Mouse (Mus musculus) embryonic fibroblast, embryonic 13.5 days (primary cell): Measurements from ENCODE around the gene Platr17.

Source experiments
- CTCF ChIP-seq: IDR thresholded peaks from 2 replicates; pipeline ENCODE4 v1.5.1; 2011; ENCODE audit warnings: mild to moderate bottlenecking, control low read depth, low read length, moderate library complexity, borderline replicate concordance; ENCODE audit not compliant: insufficient read depth
- POLR2A ChIP-seq: IDR thresholded peaks from 2 replicates; pipeline ENCODE4 v1.6.1; 2011; ENCODE audit warnings: low read depth, mild to moderate bottlenecking, control low read depth, low read length, moderate library complexity

DNA sequence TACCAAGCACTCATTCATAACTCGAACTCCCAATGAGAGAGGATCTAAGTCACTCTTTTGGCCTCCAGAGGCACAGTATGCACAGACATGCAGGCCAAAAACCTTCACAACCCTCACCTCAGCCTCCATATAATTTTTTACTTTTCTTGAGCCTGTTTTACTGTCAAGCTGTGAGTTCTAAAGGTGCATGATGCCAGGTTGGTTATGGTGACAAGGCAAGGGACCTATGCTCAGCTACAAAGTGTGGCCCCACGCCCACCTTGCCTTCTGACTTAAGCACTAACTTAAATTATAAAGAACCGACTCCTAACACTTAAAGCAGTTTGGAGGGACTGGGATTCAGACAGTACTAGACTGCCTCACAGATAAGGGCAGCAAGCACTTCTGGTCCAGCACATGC, 48.4 kb downstream of the Platr17 start:
- TF ChIP-seq POLR2A (peak; percentile 13; the same call in 1 of the 2 replicates), CTCF (no peak)
